Mouse (Mus musculus) liver, adult 2 months (tissue): ENCODE results near the gene 1700056E22Rik.

ENCODE experiments used
- CTCF ChIP-seq: fragments of 200-500 bp; IDR thresholded peaks from 2 replicates; pipeline ENCODE4 v1.5.1; 2011; ENCODE audit warnings: low read depth, low read length, control low read depth
- POLR2A ChIP-seq: fragments of 200-500 bp; IDR thresholded peaks from 2 replicates; pipeline ENCODE4 v1.6.1; 2011; ENCODE audit warnings: low read length, control low read depth; ENCODE audit not compliant: insufficient read depth; ENCODE audit errors: extremely low read depth

DNA sequence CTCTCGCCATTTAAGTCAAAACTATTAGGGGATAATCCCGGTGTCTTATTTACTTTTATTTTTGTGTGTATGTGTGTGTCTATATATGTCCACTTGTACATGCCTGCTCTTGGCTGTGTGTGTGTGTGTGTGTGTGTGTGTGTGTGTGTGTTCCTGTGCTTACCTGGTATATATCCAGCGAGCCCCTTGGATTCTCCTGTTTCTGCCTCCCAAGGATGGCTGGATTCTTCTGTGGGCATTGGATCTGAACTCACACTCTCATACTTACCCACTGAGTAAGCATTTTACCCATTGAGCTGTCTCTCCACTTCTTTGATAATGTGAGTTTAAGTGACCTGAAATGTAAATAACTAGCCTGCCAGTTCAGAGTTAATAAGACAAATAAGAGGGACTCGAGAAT, 19.6 kb upstream of the 1700056E22Rik start:
- TF ChIP-seq CTCF (no peak), POLR2A (no peak)
